Mouse (Mus musculus) CH12.LX (cell line): ENCODE data around the gene Irs3. TPM values are rescaled to one million over a fixed set of nuclear protein-coding genes. Genes with fewer than 3 reads are reported as not detected.
A peak's percentile ranks its signal among the peaks of the same experiment; 100 is the strongest.

Source experiments
- DNase-seq: peaks from one replicate; pipeline ENCODE4 v3.0.0-alpha.2; 2013; ENCODE audit errors: extremely low read depth
- H3K27ac ChIP-seq: 2 replicates; pipeline ENCODE4 v1.5.1; 2012; ENCODE audit warnings: low read depth, mild to moderate bottlenecking, control low read depth, moderate library complexity; ENCODE audit not compliant: insufficient read depth
- H3K27me3 ChIP-seq: replicated peaks from 2 replicates; pipeline ENCODE3; 2012; ENCODE audit warnings: inconsistent platforms
- H3K36me3 ChIP-seq, 2 experiments: replicated peaks in 1 of 2; 2 replicates each; pipeline versions ENCODE3 to v1.6.1; 2012; ENCODE audit warnings: inconsistent platforms in 1 of 2, low read length in 1 of 2, mild to moderate bottlenecking in 1 of 2, mixed read lengths in 1 of 2, moderate library complexity in 1 of 2; ENCODE audit not compliant: control insufficient read depth in 1 of 2, insufficient read depth in 1 of 2
- H3K4me1 ChIP-seq, 2 experiments: 2 replicates each; pipeline ENCODE4 v1.6.1; 2012; ENCODE audit warnings: inconsistent platforms in 1 of 2, moderate library complexity in 1 of 2; ENCODE audit not compliant: insufficient read depth in 2 of 2, control insufficient read depth in 1 of 2
- H3K4me2 ChIP-seq: 2 replicates; pipeline ENCODE4 v1.6.1; 2012; ENCODE audit warnings: low read depth, mild to moderate bottlenecking, control low read depth; ENCODE audit not compliant: poor library complexity, insufficient read depth, severe bottlenecking
- H3K4me3 ChIP-seq, 3 experiments: fragments of 150-350 bp in 1 of 3; sonication (generic) in 1 of 3; replicated peaks in 1 of 3; 2 replicates each; pipeline versions ENCODE3 to v1.5.1; 2011 to 2012; ENCODE audit warnings: low read depth in 2 of 3, low read length in 2 of 3, mild to moderate bottlenecking in 2 of 3, moderate library complexity in 2 of 3, control low read depth in 1 of 3, improper control_type of control experiment in 1 of 3, inconsistent platforms in 1 of 3, mixed read lengths in 1 of 3; ENCODE audit not compliant: poor library complexity in 1 of 3
- H3K79me2 ChIP-seq: replicated peaks from 2 replicates; pipeline ENCODE4 v1.6.1; 2012; ENCODE audit warnings: mild to moderate bottlenecking, moderate library complexity; ENCODE audit not compliant: control insufficient read depth, poor library complexity, insufficient read depth, severe bottlenecking; ENCODE audit errors: extremely low read depth
- H3K9ac ChIP-seq: 2 replicates; pipeline ENCODE4 v1.6.1; 2012; ENCODE audit warnings: low read depth, mild to moderate bottlenecking, control low read depth, moderate library complexity; ENCODE audit not compliant: insufficient read depth
- H3K9me3 ChIP-seq: replicated peaks from 2 replicates; pipeline ENCODE3; 2012; ENCODE audit warnings: low read length, inconsistent platforms, mixed read lengths
- BHLHE40 ChIP-seq: IDR thresholded peaks from 2 replicates; pipeline ENCODE4 v1.6.1; 2011; ENCODE audit warnings: mild to moderate bottlenecking, low read depth, low read length, improper control_type of control experiment
- CHD1 ChIP-seq: IDR thresholded peaks from 2 replicates; pipeline ENCODE4 v1.6.1; 2012; ENCODE audit warnings: low read depth, low read length, improper control_type of control experiment, inconsistent platforms
- CHD2 ChIP-seq: IDR thresholded peaks from 2 replicates; pipeline ENCODE4 v1.6.1; 2011; ENCODE audit warnings: low read length, improper control_type of control experiment
- CTCF ChIP-seq, 2 experiments: IDR thresholded peaks in 1 of 2; conservative IDR thresholded peaks in 1 of 2; 2 replicates each; pipeline ENCODE4 v1.5.1; 2011 to 2012; ENCODE audit warnings: low read depth in 2 of 2, low read length in 2 of 2, improper control_type of control experiment in 1 of 2, inconsistent platforms in 1 of 2, mild to moderate bottlenecking in 1 of 2, moderate library complexity in 1 of 2
- E2F4 ChIP-seq: IDR thresholded peaks from 2 replicates; pipeline ENCODE4 v1.6.1; 2011; ENCODE audit warnings: low read depth, low read length, improper control_type of control experiment; ENCODE audit not compliant: insufficient replicate concordance
- ELF1 ChIP-seq: IDR thresholded peaks from 2 replicates; pipeline ENCODE4 v1.6.1; 2014; ENCODE audit warnings: low read depth, mild to moderate bottlenecking, inconsistent platforms, low read length, improper control_type of control experiment
- EP300 ChIP-seq: IDR thresholded peaks from 2 replicates; pipeline ENCODE4 v1.6.1; 2011; ENCODE audit warnings: low read length, improper control_type of control experiment
- ETS1 ChIP-seq: conservative IDR thresholded peaks from 2 replicates; pipeline ENCODE4 v1.6.1; 2012; ENCODE audit warnings: low read depth, mild to moderate bottlenecking, inconsistent platforms, low read length, improper control_type of control experiment, moderate library complexity
- GABPA ChIP-seq: IDR thresholded peaks from 2 replicates; pipeline ENCODE4 v1.6.1; 2012; ENCODE audit warnings: low read depth, low read length, improper control_type of control experiment, inconsistent platforms; ENCODE audit not compliant: insufficient replicate concordance
- HCFC1 ChIP-seq: IDR thresholded peaks from 2 replicates; pipeline ENCODE4 v1.6.1; 2012; ENCODE audit warnings: low read depth, mild to moderate bottlenecking, inconsistent platforms, low read length, improper control_type of control experiment
- IRF4 ChIP-seq: IDR thresholded peaks from 2 replicates; pipeline ENCODE4 v1.6.1; 2014; ENCODE audit warnings: low read depth, mild to moderate bottlenecking, inconsistent platforms, low read length, improper control_type of control experiment
- JUN ChIP-seq: IDR thresholded peaks from 2 replicates; pipeline ENCODE4 v1.6.1; 2011; ENCODE audit warnings: low read depth, mild to moderate bottlenecking, low read length, improper control_type of control experiment, moderate library complexity; ENCODE audit not compliant: insufficient read depth
- JUND ChIP-seq: conservative IDR thresholded peaks from 2 replicates; pipeline ENCODE4 v1.6.1; 2011; ENCODE audit warnings: low read depth, low read length, improper control_type of control experiment
- KAT2A ChIP-seq: IDR thresholded peaks from 2 replicates; pipeline ENCODE4 v1.6.1; 2012; ENCODE audit warnings: low read length, improper control_type of control experiment, inconsistent platforms; ENCODE audit not compliant: insufficient replicate concordance
- MAFK ChIP-seq: IDR thresholded peaks from 2 replicates; pipeline ENCODE4 v1.6.1; 2011; ENCODE audit warnings: low read length, improper control_type of control experiment; ENCODE audit not compliant: insufficient replicate concordance
- MAX ChIP-seq: IDR thresholded peaks from 2 replicates; pipeline ENCODE4 v1.6.1; 2011; ENCODE audit warnings: low read length, improper control_type of control experiment
- MAZ ChIP-seq: IDR thresholded peaks from 2 replicates; pipeline ENCODE4 v1.6.1; 2012; ENCODE audit warnings: low read depth, mild to moderate bottlenecking, inconsistent platforms, low read length, improper control_type of control experiment, moderate library complexity
- MEF2A ChIP-seq: IDR thresholded peaks from 2 replicates; pipeline ENCODE4 v1.6.1; 2014; ENCODE audit warnings: low read depth, mild to moderate bottlenecking, inconsistent platforms, low read length, improper control_type of control experiment, borderline replicate concordance
- MXI1 ChIP-seq: IDR thresholded peaks from 2 replicates; pipeline ENCODE4 v1.6.1; 2011; ENCODE audit warnings: mild to moderate bottlenecking, low read depth, low read length, improper control_type of control experiment
- MYC ChIP-seq: IDR thresholded peaks from 2 replicates; pipeline ENCODE4 v1.6.1; 2011; ENCODE audit warnings: low read depth, mild to moderate bottlenecking, improper control_type of control experiment, low read length
- NELFE ChIP-seq: IDR thresholded peaks from 2 replicates; pipeline ENCODE4 v1.6.1; 2011; ENCODE audit warnings: low read depth, low read length, improper control_type of control experiment
- NRF1 ChIP-seq: IDR thresholded peaks from 2 replicates; pipeline ENCODE4 v1.6.1; 2014; ENCODE audit warnings: low read depth, mild to moderate bottlenecking, inconsistent platforms, low read length, improper control_type of control experiment, moderate library complexity
- PAX5 ChIP-seq: IDR thresholded peaks from 2 replicates; pipeline ENCODE4 v1.6.1; 2012; ENCODE audit warnings: low read length, inconsistent platforms, mixed read lengths
- POLR2A ChIP-seq: IDR thresholded peaks from 2 replicates; pipeline ENCODE4 v1.6.1; 2011; ENCODE audit warnings: low read depth, mild to moderate bottlenecking, improper control_type of control experiment, low read length
- POLR2AphosphoS2 ChIP-seq: IDR thresholded peaks from 2 replicates; pipeline ENCODE4 v1.6.1; 2011; ENCODE audit warnings: low read depth, low read length, improper control_type of control experiment
- RAD21 ChIP-seq: IDR thresholded peaks from 2 replicates; pipeline ENCODE4 v1.6.1; 2011; ENCODE audit warnings: low read depth, mild to moderate bottlenecking, low read length, improper control_type of control experiment, moderate library complexity
- RCOR1 ChIP-seq: conservative IDR thresholded peaks from 2 replicates; pipeline ENCODE4 v1.6.1; 2012; ENCODE audit warnings: low read depth, mild to moderate bottlenecking, inconsistent platforms, low read length, improper control_type of control experiment
- SIN3A ChIP-seq: IDR thresholded peaks from 2 replicates; pipeline ENCODE4 v1.6.1; 2012; ENCODE audit warnings: low read length, improper control_type of control experiment, inconsistent platforms
- SMC3 ChIP-seq: IDR thresholded peaks from 2 replicates; pipeline ENCODE4 v1.6.1; 2011; ENCODE audit warnings: low read depth, low read length, improper control_type of control experiment
- TBP ChIP-seq: conservative IDR thresholded peaks from 2 replicates; pipeline ENCODE4 v1.6.1; 2011; ENCODE audit warnings: low read depth, low read length, improper control_type of control experiment
- TCF12 ChIP-seq: IDR thresholded peaks from 2 replicates; pipeline ENCODE4 v1.6.1; 2014; ENCODE audit warnings: low read depth, mild to moderate bottlenecking, inconsistent platforms, low read length, improper control_type of control experiment
- UBTF ChIP-seq: IDR thresholded peaks from 2 replicates; pipeline ENCODE4 v1.6.1; 2012; ENCODE audit warnings: low read depth, mild to moderate bottlenecking, inconsistent platforms, low read length, improper control_type of control experiment, moderate library complexity
- USF1 ChIP-seq: IDR thresholded peaks from 2 replicates; pipeline ENCODE4 v1.6.1; 2014; ENCODE audit warnings: low read depth, mild to moderate bottlenecking, inconsistent platforms, low read length, improper control_type of control experiment
- USF2 ChIP-seq: conservative IDR thresholded peaks from 2 replicates; pipeline ENCODE4 v1.6.1; 2011; ENCODE audit warnings: low read depth, low read length, improper control_type of control experiment
- ZC3H11A ChIP-seq: IDR thresholded peaks from 2 replicates; pipeline ENCODE4 v1.6.1; 2012; ENCODE audit warnings: low read depth, mild to moderate bottlenecking, inconsistent platforms, low read length, improper control_type of control experiment
- ZKSCAN1 ChIP-seq: IDR thresholded peaks from 2 replicates; pipeline ENCODE4 v1.6.1; 2012; ENCODE audit warnings: low read depth, inconsistent platforms, low read length, improper control_type of control experiment, borderline replicate concordance
- ZMIZ1 ChIP-seq: IDR thresholded peaks from 2 replicates; pipeline ENCODE4 v1.6.1; 2012; ENCODE audit warnings: low read depth, mild to moderate bottlenecking, inconsistent platforms, low read length, improper control_type of control experiment
- ZNF384 ChIP-seq: IDR thresholded peaks from 2 replicates; pipeline ENCODE4 v1.6.1; 2012; ENCODE audit warnings: low read depth, low read length, improper control_type of control experiment, inconsistent platforms
- dilution Hi-C: fragments of 300-500 bp; cut with MboI; formaldehyde crosslinking; loops from 2 replicates; pipeline ENCODE4 v1.14.3; 2020; ENCODE audit warnings: low sequenced_read_pairs; ENCODE audit not compliant: extremely low pct_unique_long_range_greater_than_20kb, extremely low pct_ligation_motif_present
- in situ Hi-C: fragments of 300-500 bp; cut with MboI; formaldehyde crosslinking; loops from 3 replicates; pipeline ENCODE4 v1.14.3; 2019; ENCODE audit warnings: low sequenced_read_pairs, low pct_ligation_motif_present, low pct_unique_long_range_greater_than_20kb, mixed read lengths
- polyA plus RNA-seq: library from polyadenylated mRNA; unstranded; fragments of >175 nt; gene quantifications from 2 replicates; pipeline ENCODE4 v1.2.1, GENCODE M21; 2012; ENCODE audit warnings: low read depth; ENCODE audit not compliant: insufficient read length
- total RNA-seq, 2 experiments: library from RNA; depleted of rRNA; stranded (reverse); fragments of 300-350 nt in 1 of 2; fragments of >200 nt in 1 of 2; gene quantifications; 2 replicates each; pipeline ENCODE4 v1.2.3; 2012 to 2014

Irs3 gene
- total and polyA plus RNA-seq, 3 experiments = not detected

- H3K27ac ChIP-seq = peak overlapping the region; percentile 81
- in situ Hi-C loops (no loop called here), dilution Hi-C loops (no loop called here)
- peak overlapping the region; percentile 38; the same call in 1 of the 2 replicates for H3K9ac ChIP-seq
- peak overlapping the region; percentile 72 for H3K4me2 ChIP-seq
- no peaks in the 10 kb centered on the region for H3K79me2 ChIP-seq
- H3K4me3 ChIP-seq = no peak overlapping the region
- H3K36me3 ChIP-seq = peaks cover 4 to 42% of the 10 kb centered on the region in 2 experiments
- peak; percentile 86 for DNase-seq
- no peaks in the 10 kb centered on the region for H3K9me3 ChIP-seq
- H3K4me1 ChIP-seq = peaks cover 18 to 35% of the 10 kb centered on the region in 2 experiments
- TF ChIP-seq IRF4 (peak; percentile 72; the same call in 1 of the 2 replicates), GABPA (no peak), KAT2A (no peak), RAD21 (peak; percentile 2), ZMIZ1 (no peak), MXI1 (no peak), EP300 (peak; percentile 77), ZKSCAN1 (no peak), RCOR1 (0 out of 2 replicates have a peak, but pooled peaks have one; percentile 23), NRF1 (no peak), MAX (peak; percentile 58; the same call in 1 of the 2 replicates), TCF12 (peak; percentile 80; the same call in 1 of the 2 replicates), SIN3A (peak; percentile 59; the same call in 1 of the 2 replicates), ELF1 (no peak), BHLHE40 (peak; percentile 97), CTCF (conservative IDR thresholded peaks at IDR 0.05 in 1 of 2, IDR thresholded peaks at IDR 0.05 in 1 of 2; ENCODE audit: low read depth in 2 of 2, low read length in 2 of 2) (no peak), TBP (0 out of 2 replicates have a peak, but pooled peaks have one; percentile 64), USF1 (peak; percentile 87), ZNF384 (no peak), MYC (no peak), NELFE (no peak), E2F4 (no peak), ZC3H11A (no peak), JUN (peak; percentile 27; the same call in 1 of the 2 replicates), MAZ (no peak; the same call in 1 of the 2 replicates), MAFK (0 out of 2 replicates have a peak, but pooled peaks have one; percentile 17), SMC3 (0 out of 2 replicates have a peak, but pooled peaks have one; percentile 3), CHD1 (no peak), JUND (peak; percentile 49), HCFC1 (no peak), UBTF (no peak), POLR2AphosphoS2 (no peak), MEF2A (peak; percentile 51; the same call in 1 of the 2 replicates), ETS1 (peak; percentile 95), POLR2A (peak; percentile 33; the same call in 1 of the 2 replicates), USF2 (peak; percentile 89), PAX5 (no peak), CHD2 (no peak)
- H3K27me3 ChIP-seq = no peaks in the 10 kb centered on the region
Observed at GRCm38 (mm10) chr5:137671443-137672240, 26.1 kb upstream of the Irs3 start.
